Mouse (Mus musculus): ENCODE measurements around the gene Tmem179b. TPM values are rescaled to one million over a fixed set of nuclear protein-coding genes. Genes with fewer than 3 reads are reported as not detected.
"Not testable (repeated sequence)": the region's sequence is repeated elsewhere in the genome, so short reads cannot be mapped to it uniquely, and the experiment has no call there.

The Tmem179b gene
- polyA plus RNA-seq, 1 experiment from 2014 or later = 38.9 TPM

- Histone ChIP-seq H3K9me3 (ENCODE audit: control insufficient read depth, low read length) (no peaks in the 10 kb centered on the region), H3K36me3 (ENCODE audit: control insufficient read depth, insufficient read depth, low read length) (peaks cover 2% of the 10 kb centered on the region; the same call in 1 of the 2 replicates), H3K4me1 (replicated peaks; ENCODE audit: control insufficient read depth, insufficient read depth, low read length) (0 out of 2 replicates have a peak, but pooled peaks cover 3% of the 10 kb centered on the region), H3K27ac (ENCODE audit: low read depth, low read length) (no peak overlapping the region), H3K4me3 (ENCODE audit: low read depth, low read length) (no peak overlapping the region), H3K9ac (ENCODE audit: low read length) (no peak overlapping the region), H3K4me2 (ENCODE audit: low read depth, low read length, severe bottlenecking) (no peak overlapping the region), H3K27me3 (ENCODE audit: control insufficient read depth, insufficient read depth, low read length) (no peaks in the 10 kb centered on the region)
- DNase-seq (ENCODE audit: low spot score) (no peak), ATAC-seq (replicated peaks; ENCODE audit: low FRiP score) (no peak)
- WGBS = 79% methylated on average over 3 of the region's 3 CpGs
Measured at GRCm38 (mm10) chr19:8734334-8734733, 39.9 kb downstream of the Tmem179b start.

DNA sequence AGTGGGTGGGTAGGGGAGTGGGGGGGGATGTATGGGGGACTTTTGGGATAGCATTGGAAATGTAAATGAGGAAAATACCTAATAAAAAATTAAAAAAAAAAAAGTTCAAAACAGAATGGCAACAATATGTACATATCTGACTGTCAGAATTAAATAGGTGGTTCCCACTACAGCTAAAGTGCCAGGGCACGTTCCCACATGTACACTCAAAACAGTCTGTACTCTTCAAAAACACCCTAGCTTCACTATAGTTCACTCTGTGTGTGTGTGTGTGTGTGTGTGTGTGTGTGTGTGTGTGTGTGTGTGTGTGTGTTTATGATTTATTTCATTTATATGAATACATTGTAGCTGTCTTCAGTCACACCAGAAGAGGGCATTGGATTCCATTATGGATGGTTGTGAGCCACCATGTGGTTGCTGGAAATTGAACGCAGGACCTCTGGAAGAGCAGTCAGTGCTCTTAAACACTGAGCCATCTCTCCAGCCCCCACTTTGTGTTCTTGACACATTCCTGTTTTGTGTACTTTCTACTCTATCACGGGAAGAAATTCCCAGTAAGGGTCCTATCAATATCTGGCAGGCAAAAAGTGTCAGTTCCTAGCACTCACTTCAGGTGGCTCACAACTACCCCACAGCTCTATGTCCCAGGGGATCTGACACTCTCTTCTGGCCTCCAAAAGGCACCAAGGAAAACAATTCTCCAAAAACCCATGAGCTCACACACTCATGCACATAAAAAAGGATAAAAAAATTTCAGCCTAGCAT lies 45.8 kb downstream of the Tmem179b start:
- H3K9me3 ChIP-seq (ENCODE audit: control insufficient read depth, low read length); DNase-seq (ENCODE audit: low spot score); ATAC-seq (replicated peaks; ENCODE audit: low FRiP score); H3K4me2 ChIP-seq (ENCODE audit: low read depth, low read length, severe bottlenecking); H3K27ac ChIP-seq (ENCODE audit: low read depth, low read length); H3K27me3 ChIP-seq (ENCODE audit: control insufficient read depth, insufficient read depth, low read length); H3K4me1 ChIP-seq (replicated peaks; ENCODE audit: control insufficient read depth, insufficient read depth, low read length); H3K9ac ChIP-seq (ENCODE audit: low read length); H3K4me3 ChIP-seq (ENCODE audit: low read depth, low read length): not testable (repeated sequence)
- peaks cover 10% of the 10 kb centered on the region; the same call in 1 of the 2 replicates for H3K36me3 ChIP-seq (ENCODE audit: control insufficient read depth, insufficient read depth, low read length)
- WGBS = 50% methylated on average over 3 of the region's 3 CpGs

GRCm38 (mm10) chr19:8727495-8728114 lies 46.7 kb downstream of the Tmem179b start:
- Histone ChIP-seq H3K4me2 (ENCODE audit: low read depth, low read length, severe bottlenecking) (no peak overlapping the region), H3K27me3 (ENCODE audit: control insufficient read depth, insufficient read depth, low read length) (no peaks in the 10 kb centered on the region), H3K9me3 (ENCODE audit: control insufficient read depth, low read length) (no peaks in the 10 kb centered on the region), H3K36me3 (ENCODE audit: control insufficient read depth, insufficient read depth, low read length) (peaks cover 10% of the 10 kb centered on the region; the same call in 1 of the 2 replicates), H3K4me3 (ENCODE audit: low read depth, low read length) (no peak overlapping the region), H3K4me1 (replicated peaks; ENCODE audit: control insufficient read depth, insufficient read depth, low read length) (peaks cover 8% of the 10 kb centered on the region), H3K9ac (ENCODE audit: low read length) (no peak overlapping the region), H3K27ac (ENCODE audit: low read depth, low read length) (no peak overlapping the region)
- WGBS = 18% methylated on average over 5 of the region's 5 CpGs
- ATAC-seq (replicated peaks; ENCODE audit: low FRiP score) (no peak), DNase-seq (ENCODE audit: low spot score) (no peak)

GRCm38 (mm10) chr19:8726609-8727390 lies 47.5 kb downstream of the Tmem179b start:
- H3K4me1 ChIP-seq (replicated peaks; ENCODE audit: control insufficient read depth, insufficient read depth, low read length) = peaks cover 12% of the 10 kb centered on the region
- no peak overlapping the region for H3K4me3 ChIP-seq (ENCODE audit: low read depth, low read length)
- H3K9ac ChIP-seq (ENCODE audit: low read length) = no peak overlapping the region
- ATAC-seq (replicated peaks; ENCODE audit: low FRiP score) (no peak), DNase-seq (ENCODE audit: low spot score) (no peak)
- no peak overlapping the region; the same call in 1 of the 2 replicates for H3K4me2 ChIP-seq (ENCODE audit: low read depth, low read length, severe bottlenecking)
- H3K27me3 ChIP-seq (ENCODE audit: control insufficient read depth, insufficient read depth, low read length) = no peaks in the 10 kb centered on the region
- H3K36me3 ChIP-seq (ENCODE audit: control insufficient read depth, insufficient read depth, low read length) = peaks cover 10% of the 10 kb centered on the region; the same call in 1 of the 2 replicates
- H3K9me3 ChIP-seq (ENCODE audit: control insufficient read depth, low read length) = no peaks in the 10 kb centered on the region
- no peak overlapping the region for H3K27ac ChIP-seq (ENCODE audit: low read depth, low read length)
- 18% methylated on average over 3 of the region's 3 CpGs for WGBS

DNA sequence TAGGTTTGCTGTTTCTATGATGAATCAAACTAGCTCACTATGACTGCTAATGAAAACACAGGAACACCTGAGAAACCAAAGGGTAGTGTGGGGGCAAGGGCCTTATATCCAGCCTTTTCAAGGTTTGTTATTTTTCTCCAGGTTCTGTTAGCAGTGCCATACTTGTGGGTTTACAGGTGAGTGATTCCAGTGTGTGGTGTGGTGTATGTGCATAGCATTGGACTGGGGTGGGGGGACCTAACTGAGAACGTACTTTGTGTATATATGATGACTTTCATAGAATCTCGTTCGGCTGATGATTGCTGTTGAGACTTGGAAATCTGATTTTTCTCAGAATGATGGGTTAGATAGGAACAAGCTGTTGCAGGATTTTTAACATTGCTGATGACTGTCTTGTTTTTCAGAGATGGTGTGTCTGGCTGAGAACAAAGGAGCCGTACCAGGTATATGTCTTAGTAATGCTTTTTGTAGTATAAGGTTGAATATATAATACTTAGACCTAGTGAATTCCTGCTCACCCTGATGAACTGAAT lies 49.1 kb downstream of the Tmem179b start:
- no peak for ATAC-seq (replicated peaks; ENCODE audit: low FRiP score)
- 55% methylated on average over 4 of the region's 4 CpGs for WGBS
- peak overlapping the region; percentile 84 for H3K4me2 ChIP-seq (ENCODE audit: low read depth, low read length, severe bottlenecking)
- H3K4me3 ChIP-seq (ENCODE audit: low read depth, low read length) = peak overlapping the region; percentile 89
- no peaks in the 10 kb centered on the region for H3K27me3 ChIP-seq (ENCODE audit: control insufficient read depth, insufficient read depth, low read length)
- peak overlapping the region; percentile 82; the same call in 1 of the 2 replicates for H3K27ac ChIP-seq (ENCODE audit: low read depth, low read length)
- peaks cover 10% of the 10 kb centered on the region; the same call in 1 of the 2 replicates for H3K36me3 ChIP-seq (ENCODE audit: control insufficient read depth, insufficient read depth, low read length)
- no peaks in the 10 kb centered on the region for H3K9me3 ChIP-seq (ENCODE audit: control insufficient read depth, low read length)
- no peak for DNase-seq (ENCODE audit: low spot score)
- peak overlapping the region; percentile 98 for H3K9ac ChIP-seq (ENCODE audit: low read length)
- peaks cover 12% of the 10 kb centered on the region for H3K4me1 ChIP-seq (replicated peaks; ENCODE audit: control insufficient read depth, insufficient read depth, low read length)

DNA sequence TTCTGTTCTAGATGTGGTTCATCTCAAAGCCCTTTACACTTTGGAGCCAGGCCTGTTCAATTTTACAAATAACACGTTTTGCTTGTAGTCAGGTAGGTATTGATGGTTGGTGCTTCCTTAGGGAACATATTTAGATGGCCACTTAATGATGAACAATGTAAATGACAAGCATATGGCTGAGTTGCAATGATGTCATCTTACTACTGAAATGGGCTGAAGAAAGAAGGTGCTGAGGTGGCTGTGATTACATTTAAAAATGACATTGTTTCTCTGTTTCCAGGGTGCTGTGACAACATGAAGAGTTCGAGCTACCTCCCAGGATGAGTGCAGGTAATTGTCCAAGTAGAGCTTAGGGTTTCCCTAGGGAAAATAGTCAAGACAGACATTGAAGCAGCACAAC lies 49.9 kb downstream of the Tmem179b start:
- peak overlapping the region; percentile 84 for H3K4me2 ChIP-seq (ENCODE audit: low read depth, low read length, severe bottlenecking)
- H3K4me3 ChIP-seq (ENCODE audit: low read depth, low read length) = peak overlapping the region; percentile 89
- H3K27me3 ChIP-seq (ENCODE audit: control insufficient read depth, insufficient read depth, low read length) = no peaks in the 10 kb centered on the region
- DNase-seq (ENCODE audit: low spot score) (no peak), ATAC-seq (replicated peaks; ENCODE audit: low FRiP score) (no peak)
- peaks cover 10% of the 10 kb centered on the region; the same call in 1 of the 2 replicates for H3K36me3 ChIP-seq (ENCODE audit: control insufficient read depth, insufficient read depth, low read length)
- H3K4me1 ChIP-seq (replicated peaks; ENCODE audit: control insufficient read depth, insufficient read depth, low read length) = peaks cover 12% of the 10 kb centered on the region
- no peaks in the 10 kb centered on the region for H3K9me3 ChIP-seq (ENCODE audit: control insufficient read depth, low read length)
- H3K9ac ChIP-seq (ENCODE audit: low read length) = peak overlapping the region; percentile 98
- H3K27ac ChIP-seq (ENCODE audit: low read depth, low read length) = peak overlapping the region; percentile 82
- 7% methylated on average over 2 of the region's 2 CpGs for WGBS

DNA sequence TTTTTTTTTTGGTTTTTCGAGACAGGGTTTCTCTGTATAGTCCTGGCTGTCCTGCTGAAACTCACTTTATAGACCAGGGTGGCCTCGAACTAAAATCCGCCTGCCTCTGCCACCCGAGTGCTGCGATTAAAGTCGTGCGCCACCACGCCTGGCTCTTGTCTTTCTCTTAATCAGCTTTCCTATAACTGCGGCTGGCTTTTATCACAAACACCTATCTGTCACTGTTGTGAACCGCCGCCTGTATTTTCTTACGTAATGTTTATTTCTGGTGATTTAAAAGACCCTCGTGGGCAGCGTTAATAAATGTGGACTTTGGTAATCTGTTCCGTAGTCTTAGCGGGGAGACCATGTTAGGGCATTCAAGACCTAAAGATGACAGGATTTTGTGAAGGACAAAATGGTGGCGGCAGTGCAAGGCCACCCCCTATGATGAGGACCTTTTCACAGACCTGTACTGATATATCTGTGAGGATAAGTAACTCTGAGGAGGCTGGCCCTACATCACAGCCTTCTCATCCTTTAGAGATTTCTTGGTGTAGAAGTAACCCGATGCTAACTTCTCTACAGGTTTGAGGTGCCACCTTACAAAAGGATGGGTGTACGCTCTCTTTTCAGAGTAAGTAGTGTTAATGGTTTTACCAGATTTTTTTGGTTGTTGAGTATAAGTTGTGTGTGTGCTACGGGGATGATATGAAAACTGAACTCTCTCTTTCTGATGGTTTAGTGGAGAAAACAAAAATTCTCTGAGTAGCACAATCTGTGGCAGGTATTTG lies 50.5 kb downstream of the Tmem179b start:
- peak overlapping the region; percentile 89 for H3K4me3 ChIP-seq (ENCODE audit: low read depth, low read length)
- ATAC-seq (replicated peaks; ENCODE audit: low FRiP score) (no peak), DNase-seq (ENCODE audit: low spot score) (no peak)
- under 1% methylated on average over 20 of the region's 20 CpGs for WGBS
- no peaks in the 10 kb centered on the region for H3K9me3 ChIP-seq (ENCODE audit: control insufficient read depth, low read length)
- peaks cover 12% of the 10 kb centered on the region for H3K4me1 ChIP-seq (replicated peaks; ENCODE audit: control insufficient read depth, insufficient read depth, low read length)
- H3K36me3 ChIP-seq (ENCODE audit: control insufficient read depth, insufficient read depth, low read length) = peaks cover 10% of the 10 kb centered on the region; the same call in 1 of the 2 replicates
- H3K27ac ChIP-seq (ENCODE audit: low read depth, low read length) = peak overlapping the region; percentile 82
- H3K9ac ChIP-seq (ENCODE audit: low read length) = peak overlapping the region; percentile 98
- H3K27me3 ChIP-seq (ENCODE audit: control insufficient read depth, insufficient read depth, low read length) = no peaks in the 10 kb centered on the region
- peak overlapping the region; percentile 84 for H3K4me2 ChIP-seq (ENCODE audit: low read depth, low read length, severe bottlenecking)
